Mouse (Mus musculus) spleen, postnatal 14 days (tissue): ENCODE measurements at regions not wholly inside any gene's neighbourhood (a gene's known extent, or its start where the extent isn't known, plus 50 kb on each side); places are given as distances from the start of the nearest gene placed in this dataset.

Experiments used
- DNase-seq, 2 experiments: peaks; one replicate each; pipeline ENCODE4 v3.0.0; 2021 to 2022; ENCODE audit warnings: low spot score in 2 of 2

DNA sequence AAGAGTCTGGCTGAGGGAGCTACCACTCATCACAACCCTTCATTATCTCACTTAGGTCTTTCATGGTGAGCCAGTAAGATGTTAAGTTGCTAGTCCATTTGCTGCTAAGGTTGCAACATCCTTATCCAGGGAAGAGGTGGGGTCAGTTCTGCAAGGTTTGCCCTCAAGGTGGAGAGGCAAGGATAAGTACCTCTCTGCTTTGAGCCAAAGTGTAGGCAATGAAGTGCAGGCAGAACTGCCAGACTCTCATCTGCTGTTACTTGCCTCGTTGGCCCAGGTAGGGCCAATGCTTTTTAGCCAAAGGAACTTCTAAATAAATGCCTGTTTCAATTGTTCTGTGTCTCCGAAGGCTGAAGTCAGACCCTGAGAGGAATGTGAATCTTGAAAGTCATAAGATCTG, 59.6 kb upstream of the Lclat1 start:
- no peak for DNase-seq

- no peak for DNase-seq
These were observed 54.8 kb upstream of the Lclat1 start for GRCm38 (mm10) chr17:73052956-73053355.

- no peak for DNase-seq
These were observed 54.1 kb upstream of the Lclat1 start for GRCm38 (mm10) chr17:73053479-73054215.

GRCm38 (mm10) chr17:73054226-73054625, 53.6 kb upstream of the Lclat1 start:
- no peak for DNase-seq

GRCm38 (mm10) chr17:73055197-73055596, 52.6 kb upstream of the Lclat1 start:
- no peak for DNase-seq

DNA sequence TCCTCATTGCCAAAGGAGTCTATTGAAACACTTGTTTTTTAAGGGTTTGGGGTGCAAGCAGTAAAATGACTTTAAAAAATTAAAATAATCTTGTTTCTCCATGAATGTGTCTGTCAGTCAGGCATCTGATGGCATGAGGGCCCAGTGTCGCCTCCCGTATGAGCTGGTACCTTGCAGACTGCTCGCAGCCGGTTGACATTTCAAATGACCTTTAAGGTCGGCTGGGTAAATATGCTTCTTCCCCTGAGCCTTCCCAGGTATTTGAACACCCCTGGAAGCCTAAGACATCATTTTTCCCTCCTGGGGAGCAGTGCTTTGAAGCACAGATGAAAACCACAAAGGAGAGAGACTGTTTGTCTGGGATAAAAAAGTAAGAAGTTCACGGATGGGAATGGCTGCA, 52.2 kb upstream of the Lclat1 start:
- no peak for DNase-seq

DNA sequence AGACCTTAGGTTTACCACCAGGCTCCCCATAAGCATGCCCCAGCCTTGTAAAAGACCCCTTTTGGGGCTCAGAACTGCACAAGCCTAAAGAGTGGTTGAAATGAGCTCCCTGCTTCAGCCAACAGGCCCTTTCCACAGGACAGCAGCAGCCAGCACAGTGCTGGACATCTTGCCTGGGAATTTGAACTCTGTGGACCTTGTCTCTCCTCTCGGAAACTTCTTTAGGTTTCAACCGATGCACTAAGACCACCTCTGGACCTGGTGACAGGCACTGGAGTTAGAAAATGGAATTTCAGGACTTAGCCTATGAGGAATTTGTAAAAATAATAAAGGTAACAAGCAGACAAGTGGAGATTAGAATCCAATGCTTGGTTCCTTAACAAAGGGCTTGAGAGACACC, 51.2 kb upstream of the Lclat1 start:
- no peak for DNase-seq
